Mouse (Mus musculus) urinary bladder, postnatal 25 days (tissue): ENCODE results near the gene Slc37a3.

ENCODE experiments used
- DNase-seq: peaks from one replicate; pipeline ENCODE4 v3.0.0; 2022; ENCODE audit warnings: low spot score

Slc37a3 gene

GRCm38 (mm10) chr6:39318631-39319010 lies 58.9 kb downstream of the Slc37a3 start:
- DNase-seq: no peak

GRCm38 (mm10) chr6:39317854-39318630 lies 59.4 kb downstream of the Slc37a3 start:
- DNase-seq: no peak

- no peak for DNase-seq
Measured at GRCm38 (mm10) chr6:39316089-39316488, 61.4 kb downstream of the Slc37a3 start.

GRCm38 (mm10) chr6:39314461-39314860 lies 63.0 kb downstream of the Slc37a3 start:
- DNase-seq: no peak

GRCm38 (mm10) chr6:39311786-39312185 lies 65.7 kb downstream of the Slc37a3 start:
- DNase-seq: no peak

GRCm38 (mm10) chr6:39304371-39304874 lies 73.1 kb downstream of the Slc37a3 start:
- DNase-seq: no peak

GRCm38 (mm10) chr6:39301484-39301883 lies 76.0 kb downstream of the Slc37a3 start:
- DNase-seq: no peak

GRCm38 (mm10) chr6:39297079-39297478 lies 80.4 kb downstream of the Slc37a3 start:
- no peak for DNase-seq

- DNase-seq: no peak
Measured at GRCm38 (mm10) chr6:39296474-39296873, 81.0 kb downstream of the Slc37a3 start.

GRCm38 (mm10) chr6:39295727-39296411 lies 81.6 kb downstream of the Slc37a3 start:
- no peak for DNase-seq

GRCm38 (mm10) chr6:39289721-39290120 lies 87.8 kb downstream of the Slc37a3 start:
- no peak for DNase-seq

GRCm38 (mm10) chr6:39287782-39288181 lies 89.7 kb downstream of the Slc37a3 start:
- DNase-seq: no peak

GRCm38 (mm10) chr6:39286732-39287083 lies 90.8 kb downstream of the Slc37a3 start:
- no peak for DNase-seq

- DNase-seq: no peak
Measured at GRCm38 (mm10) chr6:39286053-39286731, 91.3 kb downstream of the Slc37a3 start.

GRCm38 (mm10) chr6:39284836-39285235 lies 92.6 kb downstream of the Slc37a3 start:
- no peak for DNase-seq
